Mouse (Mus musculus) right cerebral cortex, adult 2 months (tissue): ENCODE measurements around the gene Tnnc1.

Experiments
- DNase-seq, 2 experiments: peaks; one replicate each; pipeline ENCODE4 v3.0.0; 2021 to 2022; ENCODE audit warnings: low spot score in 2 of 2

The Tnnc1 gene

DNA sequence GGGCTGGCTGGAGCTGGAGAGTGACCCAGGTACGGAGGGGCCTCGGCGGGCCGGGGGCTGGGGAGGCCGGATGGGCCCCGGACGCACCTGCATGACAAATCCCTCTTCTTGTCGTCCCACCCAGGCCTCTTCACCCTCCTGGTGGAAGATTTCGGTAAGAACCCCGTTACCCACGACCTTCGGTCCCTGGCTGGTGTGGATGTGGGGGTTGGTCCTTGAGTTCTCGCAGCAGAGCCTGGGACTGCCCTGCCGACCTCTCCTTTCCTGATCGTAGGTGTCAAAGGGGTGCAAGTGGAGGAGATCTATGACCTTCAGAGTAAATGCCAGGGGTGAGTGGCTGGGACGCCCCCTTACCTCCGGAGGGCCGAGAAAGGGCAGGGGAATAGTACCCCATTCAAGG lies 43.5 kb downstream of the Tnnc1 start:
- no peak for DNase-seq

DNA sequence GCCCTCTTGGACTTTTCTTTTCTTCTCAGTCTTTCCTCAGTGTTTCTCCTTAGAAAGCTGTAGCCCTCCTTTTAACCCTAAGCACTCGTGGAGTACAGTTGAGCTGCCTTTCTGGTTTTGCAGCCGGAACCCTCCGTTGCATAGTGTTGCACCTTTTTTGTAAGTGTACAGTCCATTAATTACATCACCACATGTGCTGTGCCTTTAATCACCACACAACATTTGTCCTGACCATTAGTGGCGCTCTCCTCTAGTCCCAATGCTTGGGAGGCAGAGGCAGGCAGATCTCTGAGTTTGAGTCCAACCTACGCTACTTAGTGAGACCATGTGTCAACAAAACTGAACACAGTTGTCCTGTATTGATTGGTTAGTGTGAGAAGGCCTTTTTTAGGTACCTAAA lies 44.0 kb downstream of the Tnnc1 start:
- no peak for DNase-seq

- no peak for DNase-seq
Observed at GRCm38 (mm10) chr14:31258476-31259050, 50.5 kb downstream of the Tnnc1 start.

GRCm38 (mm10) chr14:31260374-31260773 lies 52.3 kb downstream of the Tnnc1 start:
- no peak for DNase-seq

GRCm38 (mm10) chr14:31260932-31261331 lies 52.8 kb downstream of the Tnnc1 start:
- no peak for DNase-seq
